Mouse (Mus musculus) kidney, adult 2 months (tissue): ENCODE results near the gene Dhrs4. TPM values are rescaled to one million over a fixed set of nuclear protein-coding genes. Genes with fewer than 3 reads are reported as not detected.
A peak's percentile ranks its signal among the peaks of the same experiment; 100 is the strongest.

Experiments
- DNase-seq: peaks from one replicate; pipeline ENCODE4 v3.0.0; 2021
- H3K27ac ChIP-seq: fragments of 200-500 bp; 2 replicates; pipeline ENCODE4 v1.5.1; 2012; ENCODE audit warnings: low read depth, low read length, control low read depth, inconsistent platforms; ENCODE audit not compliant: insufficient read depth
- H3K27me3 ChIP-seq: fragments of 200-500 bp; replicated peaks from 2 replicates; pipeline ENCODE4 v1.6.1; 2012; ENCODE audit warnings: mild to moderate bottlenecking, moderate library complexity, low read length, inconsistent platforms; ENCODE audit not compliant: control insufficient read depth, insufficient read depth
- H3K36me3 ChIP-seq: fragments of 200-500 bp; 2 replicates; pipeline ENCODE4 v1.6.1; 2012; ENCODE audit warnings: mild to moderate bottlenecking, moderate library complexity, low read length, inconsistent platforms; ENCODE audit not compliant: control insufficient read depth, insufficient read depth
- H3K4me1 ChIP-seq: fragments of 200-500 bp; 2 replicates; pipeline ENCODE4 v1.6.1; 2011; ENCODE audit warnings: low read length; ENCODE audit not compliant: control insufficient read depth, insufficient read depth
- H3K4me3 ChIP-seq: fragments of 200-500 bp; 2 replicates; pipeline ENCODE4 v1.5.1; 2011; ENCODE audit warnings: mild to moderate bottlenecking, low read depth, low read length, control low read depth; ENCODE audit not compliant: insufficient read depth
- CTCF ChIP-seq: fragments of 200-500 bp; conservative IDR thresholded peaks from 2 replicates; pipeline ENCODE4 v1.5.1; 2011; ENCODE audit warnings: low read depth, mild to moderate bottlenecking, control low read depth, low read length, moderate library complexity, mixed read lengths; ENCODE audit not compliant: insufficient read depth, insufficient read length
- POLR2A ChIP-seq: fragments of 200-500 bp; IDR thresholded peaks from one replicate; pipeline ENCODE4 v1.6.1; 2011; ENCODE audit warnings: low read depth, low read length, control low read depth
- WGBS: fragments of 180-500 bp; shearing (Covaris S2); methylation state at CpG from one replicate; pipeline ENCODE4 v1.1.7; 2018; 5-methylcytosine and 5-hydroxymethylcytosine counted together
- polyA plus RNA-seq: library from polyadenylated mRNA; depleted of rRNA; stranded (reverse); fragments of >200 nt; gene quantifications from 2 replicates; pipeline ENCODE4 v1.2.3, GENCODE M21; 2012

Dhrs4 gene
- polyA plus RNA-seq, 1 experiment: 173 TPM

GRCm38 (mm10) chr14:55468301-55468741, 10.2 kb upstream of the Dhrs4 start:
- peaks cover 25% of the 10 kb centered on the region; the same call in 1 of the 2 replicates for H3K4me1 ChIP-seq
- H3K4me3 ChIP-seq: no peak overlapping the region
- H3K36me3 ChIP-seq: no peaks in the 10 kb centered on the region
- peak overlapping the region; percentile 86 for H3K27ac ChIP-seq
- peak; percentile 90 for DNase-seq
- WGBS: 31% methylated on average over 2 of the region's 2 CpGs
- TF ChIP-seq CTCF: no peak
- TF ChIP-seq POLR2A: no peak
- H3K27me3 ChIP-seq: no peaks in the 10 kb centered on the region

GRCm38 (mm10) chr14:55469041-55469440, 9.5 kb upstream of the Dhrs4 start:
- peaks cover 25% of the 10 kb centered on the region; the same call in 1 of the 2 replicates for H3K4me1 ChIP-seq
- peak overlapping the region; percentile 65 for H3K27ac ChIP-seq
- TF ChIP-seq POLR2A (no peak), CTCF (no peak)
- peak; percentile 88 for DNase-seq
- no peaks in the 10 kb centered on the region for H3K27me3 ChIP-seq
- H3K36me3 ChIP-seq: no peaks in the 10 kb centered on the region
- WGBS: 15% methylated on average over 2 of the region's 2 CpGs
- H3K4me3 ChIP-seq: no peak overlapping the region

GRCm38 (mm10) chr14:55469821-55470220, 8.7 kb upstream of the Dhrs4 start:
- H3K4me3 ChIP-seq: no peak overlapping the region
- peak overlapping the region; percentile 65 for H3K27ac ChIP-seq
- peaks cover 25% of the 10 kb centered on the region; the same call in 1 of the 2 replicates for H3K4me1 ChIP-seq
- no peaks in the 10 kb centered on the region for H3K36me3 ChIP-seq
- no peaks in the 10 kb centered on the region for H3K27me3 ChIP-seq
- DNase-seq: peak; percentile 52
- TF ChIP-seq CTCF (no peak), POLR2A (no peak)
- 45% methylated on average over 6 of the region's 6 CpGs for WGBS

- Histone ChIP-seq H3K27ac (peak overlapping the region; percentile 12; the same call in 1 of the 2 replicates), H3K27me3 (no peaks in the 10 kb centered on the region), H3K4me1 (peaks cover 25% of the 10 kb centered on the region; the same call in 1 of the 2 replicates), H3K4me3 (no peak overlapping the region), H3K36me3 (no peaks in the 10 kb centered on the region)
- TF ChIP-seq CTCF (no peak), POLR2A (no peak)
- DNase-seq: peak; percentile 38
- 22% methylated on average over 10 of the region's 10 CpGs for WGBS
Measured at GRCm38 (mm10) chr14:55470806-55471205, 7.8 kb upstream of the Dhrs4 start.

GRCm38 (mm10) chr14:55475654-55476053, 2.9 kb upstream of the Dhrs4 start:
- no peak for DNase-seq
- WGBS: 66% methylated on average over 2 of the region's 2 CpGs
- Histone ChIP-seq H3K4me1 (peaks cover 12% of the 10 kb centered on the region), H3K27ac (no peak overlapping the region), H3K36me3 (no peaks in the 10 kb centered on the region), H3K27me3 (no peaks in the 10 kb centered on the region), H3K4me3 (no peak overlapping the region)
- no peak for TF ChIP-seq POLR2A
- no peak for TF ChIP-seq CTCF

GRCm38 (mm10) chr14:55477421-55477820, 1.1 kb upstream of the Dhrs4 start:
- Histone ChIP-seq H3K27me3 (no peaks in the 10 kb centered on the region), H3K4me1 (peaks cover 12% of the 10 kb centered on the region), H3K27ac (no peak overlapping the region), H3K36me3 (no peaks in the 10 kb centered on the region), H3K4me3 (no peak overlapping the region)
- TF ChIP-seq POLR2A (no peak), CTCF (no peak)
- DNase-seq: no peak
- WGBS: 100% methylated on average over 1 of the region's 1 CpGs

- Histone ChIP-seq H3K36me3 (no peaks in the 10 kb centered on the region), H3K27ac (peak overlapping the region; percentile 78; the same call in 1 of the 2 replicates), H3K4me1 (peaks cover 12% of the 10 kb centered on the region), H3K27me3 (no peaks in the 10 kb centered on the region), H3K4me3 (no peak overlapping the region)
- TF ChIP-seq POLR2A: no peak
- no peak for TF ChIP-seq CTCF
- DNase-seq: no peak
- 94% methylated on average over 5 of the region's 5 CpGs for WGBS
Measured at GRCm38 (mm10) chr14:55477829-55478228, 729 bp upstream of the Dhrs4 start.

- WGBS: 82% methylated on average over 10 of the region's 10 CpGs
- H3K36me3 ChIP-seq: no peaks in the 10 kb centered on the region
- H3K27ac ChIP-seq: no peak overlapping the region
- peaks cover 12% of the 10 kb centered on the region for H3K4me1 ChIP-seq
- no peaks in the 10 kb centered on the region for H3K27me3 ChIP-seq
- TF ChIP-seq POLR2A (no peak), CTCF (no peak)
- H3K4me3 ChIP-seq: no peak overlapping the region
- no peak for DNase-seq
Measured at GRCm38 (mm10) chr14:55479629-55480028, 1.1 kb downstream of the Dhrs4 start.
